Mouse (Mus musculus) monocyte, adult 5-6 weeks (primary cell): Measurements from ENCODE around the gene Klhl31. TPM values are rescaled to one million over a fixed set of nuclear protein-coding genes. Genes with fewer than 3 reads are reported as not detected.

ENCODE experiments used
- ATAC-seq: fragments of 153-309, 156-312 bp; replicated peaks from 2 replicates; pipeline ENCODE4 v1.8.0; 2017; ENCODE audit warnings: mild to moderate bottlenecking; ENCODE audit not compliant: low TSS enrichment, insufficient number of reproducible peaks, severe bottlenecking, poor library complexity, low FRiP score
- total RNA-seq: library from RNA; stranded (forward); fragments of 200-1000, 200-491, 200-594 nt; gene quantifications from 3 replicates; pipeline ENCODE4 v1.2.3, GENCODE M21; 2017

The Klhl31 gene
- total RNA-seq, 1 experiment from 2014 or later, result not detected

GRCm38 (mm10) chr9:77620482-77620881 lies 15.8 kb upstream of the Klhl31 start:
- ATAC-seq, result no peak

- no peak for ATAC-seq
Observed at GRCm38 (mm10) chr9:77622874-77623273, 13.4 kb upstream of the Klhl31 start.

- no peak for ATAC-seq
Observed at GRCm38 (mm10) chr9:77623318-77624050, 12.8 kb upstream of the Klhl31 start.

- ATAC-seq, result no peak
Observed at GRCm38 (mm10) chr9:77624171-77624570, 12.1 kb upstream of the Klhl31 start.

GRCm38 (mm10) chr9:77628676-77629075 lies 7.6 kb upstream of the Klhl31 start:
- no peak for ATAC-seq

GRCm38 (mm10) chr9:77629708-77630107 lies 6.6 kb upstream of the Klhl31 start:
- no peak for ATAC-seq

- no peak for ATAC-seq
Observed at GRCm38 (mm10) chr9:77630764-77631163, 5.5 kb upstream of the Klhl31 start.

GRCm38 (mm10) chr9:77632432-77632831 lies 3.9 kb upstream of the Klhl31 start:
- no peak for ATAC-seq

- no peak for ATAC-seq
Observed at GRCm38 (mm10) chr9:77636003-77636402, 297 bp upstream of the Klhl31 start.

- no peak for ATAC-seq
Observed at GRCm38 (mm10) chr9:77637357-77637756, 1.1 kb downstream of the Klhl31 start.

GRCm38 (mm10) chr9:77645176-77645575 lies 8.9 kb downstream of the Klhl31 start:
- no peak for ATAC-seq

GRCm38 (mm10) chr9:77651847-77652246 lies 15.5 kb downstream of the Klhl31 start:
- ATAC-seq, result no peak

GRCm38 (mm10) chr9:77653907-77654306 lies 17.6 kb downstream of the Klhl31 start:
- no peak for ATAC-seq

GRCm38 (mm10) chr9:77655181-77655934 lies 19.1 kb downstream of the Klhl31 start:
- ATAC-seq, result peak; percentile 54; the same call in 1 of the 2 replicates

GRCm38 (mm10) chr9:77655935-77656288 lies 19.6 kb downstream of the Klhl31 start:
- ATAC-seq, result peak; percentile 75; the same call in 1 of the 2 replicates

- no peak for ATAC-seq
Observed at GRCm38 (mm10) chr9:77662917-77663316, 26.6 kb downstream of the Klhl31 start.

GRCm38 (mm10) chr9:77670095-77670494 lies 33.8 kb downstream of the Klhl31 start:
- ATAC-seq, result no peak

- ATAC-seq, result no peak
Observed at GRCm38 (mm10) chr9:77671004-77671403, 34.7 kb downstream of the Klhl31 start.

- no peak for ATAC-seq
Observed at GRCm38 (mm10) chr9:77673218-77673617, 36.9 kb downstream of the Klhl31 start.

GRCm38 (mm10) chr9:77673986-77674385 lies 37.7 kb downstream of the Klhl31 start:
- no peak for ATAC-seq
